Mouse (Mus musculus) ovary, postnatal 10 days (tissue): ENCODE data around the gene Abcb10.
"Not testable (repeated sequence)": the region's sequence is repeated elsewhere in the genome, so short reads cannot be mapped to it uniquely, and the experiment has no call there.

Experiments used
- DNase-seq: peaks from one replicate; pipeline ENCODE4 v3.0.0; 2022; ENCODE audit warnings: low spot score

Abcb10 gene

DNA sequence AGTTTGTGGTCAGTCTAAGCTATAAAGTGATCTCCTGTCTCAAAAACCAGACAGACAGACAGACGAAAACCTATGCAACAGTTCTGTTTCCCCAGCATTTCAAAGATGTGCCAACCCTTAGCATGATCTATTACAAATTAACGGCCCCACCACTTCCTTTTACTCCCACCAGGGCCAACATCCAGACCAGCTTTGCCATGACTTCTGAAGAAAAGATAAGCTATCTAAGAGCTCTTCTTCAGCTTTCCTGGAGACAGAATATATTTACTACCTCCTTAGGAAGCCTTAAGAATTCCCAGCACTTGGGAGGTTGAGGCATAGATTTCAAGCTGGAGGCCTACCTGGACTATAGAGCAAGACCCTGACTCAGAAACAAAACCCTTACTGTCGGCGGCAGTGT lies 2.7 kb downstream of the Abcb10 start:
- DNase-seq: no peak

DNA sequence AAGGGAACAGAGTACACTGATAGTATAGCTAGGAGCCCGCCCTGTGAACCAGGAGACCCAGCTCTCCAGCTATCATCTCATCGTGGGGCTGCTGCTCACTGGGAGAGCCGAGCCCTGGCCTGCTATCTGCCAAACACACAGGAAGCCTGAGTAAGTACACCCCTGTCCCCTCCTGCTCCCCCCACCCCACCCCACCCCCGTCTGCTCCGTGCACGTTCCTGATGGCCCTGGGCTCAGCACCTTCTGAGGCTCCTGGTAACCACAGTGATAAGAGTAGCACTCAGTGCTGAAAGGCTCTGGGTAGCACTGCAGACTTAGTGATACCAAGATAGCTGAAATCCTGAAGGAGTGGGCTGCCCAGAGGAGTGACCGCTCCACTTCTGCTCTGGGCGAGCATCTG lies 4.0 kb downstream of the Abcb10 start:
- no peak for DNase-seq

DNA sequence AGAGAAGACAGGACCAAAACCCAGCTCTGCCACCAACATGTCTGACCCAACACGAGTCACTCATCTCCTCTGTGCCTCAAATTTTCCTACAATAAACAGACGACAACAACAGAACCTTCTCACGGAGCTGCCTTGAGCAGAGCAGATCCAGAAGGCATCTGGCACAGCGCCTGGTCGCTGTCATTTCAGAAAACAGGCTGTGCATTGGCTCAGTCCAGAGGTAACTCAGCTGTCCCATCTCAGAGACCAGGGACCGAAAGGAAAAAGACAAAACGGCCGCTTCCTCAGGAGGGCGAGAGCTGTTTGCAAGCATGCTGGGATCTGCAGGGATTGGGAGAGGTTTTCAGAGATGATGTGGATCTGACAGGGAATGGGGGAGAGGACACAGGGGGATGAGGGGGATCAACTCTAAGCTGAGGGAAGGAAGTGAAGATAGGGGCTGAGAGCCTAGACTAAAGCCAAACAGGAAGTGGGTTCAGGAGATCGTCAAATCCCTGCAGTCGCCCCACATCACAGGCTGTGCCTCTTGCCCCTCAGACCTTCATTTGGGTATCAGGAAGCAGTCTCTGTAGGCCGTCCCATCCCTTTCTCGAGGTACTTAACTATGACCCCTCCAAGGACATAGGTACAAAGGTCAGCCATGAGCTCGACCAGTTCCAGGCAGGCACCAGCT lies 4.6 kb downstream of the Abcb10 start:
- no peak for DNase-seq

DNA sequence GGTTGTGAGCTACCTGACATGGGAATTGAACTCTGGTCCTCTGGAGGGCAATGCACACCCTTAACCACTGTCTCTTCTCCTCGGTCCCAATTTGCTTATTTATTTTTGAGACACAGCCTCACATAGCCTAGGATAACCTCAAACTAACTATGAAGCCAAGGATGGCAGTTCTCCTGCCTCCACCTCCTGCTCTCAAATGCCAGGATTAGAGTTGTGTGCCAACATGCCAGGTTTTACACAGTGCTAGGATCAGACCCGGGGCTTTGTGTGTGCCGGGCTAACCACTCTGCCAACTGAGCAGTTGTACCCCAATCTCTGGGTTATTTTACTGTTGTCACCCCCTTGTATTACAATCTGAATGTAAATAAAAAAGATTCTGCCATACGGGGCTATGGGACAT lies 5.4 kb downstream of the Abcb10 start:
- no peak for DNase-seq

DNA sequence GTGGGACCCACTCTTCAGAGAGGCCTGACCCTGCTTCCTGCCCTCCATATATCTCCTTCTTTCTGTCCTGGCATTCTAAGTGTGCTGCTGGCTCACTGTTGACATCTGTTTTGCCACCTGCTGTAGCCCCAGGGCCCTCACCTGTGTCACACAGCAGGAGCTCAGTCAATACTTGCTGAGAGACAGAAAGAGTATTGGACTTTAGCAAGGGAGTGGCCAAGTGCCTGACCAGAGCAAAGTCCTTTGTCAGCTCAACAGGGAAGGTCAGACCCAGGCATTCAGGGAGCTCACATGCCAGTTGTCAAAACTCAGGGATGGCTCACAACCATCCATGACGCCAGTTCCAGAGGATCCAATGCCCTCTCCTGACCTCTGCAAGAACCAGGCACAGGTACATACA lies 9.4 kb downstream of the Abcb10 start:
- DNase-seq: no peak

DNA sequence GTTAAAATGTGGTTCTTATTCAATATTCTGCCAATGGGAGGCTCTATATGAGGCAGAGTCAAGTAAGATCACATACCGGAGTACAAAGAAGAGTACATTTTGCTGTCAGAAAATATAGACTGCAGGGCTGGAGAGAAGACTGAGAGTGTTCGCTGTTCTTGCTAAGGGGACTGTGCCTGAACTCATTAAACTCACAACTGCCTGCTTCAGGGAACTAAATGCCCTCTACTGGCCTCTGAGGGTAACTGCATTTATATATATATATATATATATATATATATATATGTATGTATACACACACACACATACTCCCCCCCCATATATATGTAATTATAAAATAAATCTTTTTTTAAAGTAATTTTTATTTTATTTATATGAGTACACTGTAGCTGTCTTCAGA lies 16.0 kb downstream of the Abcb10 start:
- DNase-seq: no peak

DNA sequence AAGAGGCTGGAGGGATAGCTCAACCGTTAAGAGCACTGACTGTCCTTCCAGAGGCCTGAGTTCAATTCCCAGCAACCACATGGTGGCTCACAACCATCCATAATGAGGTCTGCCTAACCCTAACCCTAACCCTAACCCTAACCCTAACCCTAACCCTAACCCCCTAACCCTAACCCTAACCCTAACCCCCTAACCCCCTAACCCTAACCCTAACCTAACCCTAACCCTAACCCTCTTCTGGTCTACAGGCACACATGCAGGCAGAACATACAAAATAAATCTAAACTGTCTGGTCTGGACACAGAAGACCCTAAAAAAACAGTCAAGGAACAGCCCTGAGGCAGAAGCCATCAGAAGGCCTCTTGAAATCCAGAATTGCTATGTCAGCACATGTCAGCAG lies 21.6 kb downstream of the Abcb10 start:
- DNase-seq: no peak

DNA sequence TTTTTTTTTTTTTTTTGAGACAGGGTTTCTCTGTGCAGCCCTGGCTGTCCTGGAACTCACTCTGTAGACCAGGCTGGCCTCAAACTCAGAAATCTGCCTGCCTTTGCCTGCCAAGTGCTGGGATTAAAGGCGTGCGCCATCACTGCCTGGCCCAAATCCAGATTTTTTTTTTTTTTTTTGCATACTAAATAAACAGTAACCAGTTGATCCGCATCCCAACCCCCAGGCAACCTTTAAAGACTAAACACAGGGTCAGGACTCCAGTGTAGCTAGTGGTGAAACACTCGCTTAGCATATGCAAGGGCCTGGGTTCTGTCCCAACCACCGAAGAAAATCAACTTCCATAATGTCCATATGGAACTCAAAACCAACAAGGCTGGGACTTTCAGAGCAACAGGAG lies 22.4 kb downstream of the Abcb10 start:
- not testable (repeated sequence) for DNase-seq

DNA sequence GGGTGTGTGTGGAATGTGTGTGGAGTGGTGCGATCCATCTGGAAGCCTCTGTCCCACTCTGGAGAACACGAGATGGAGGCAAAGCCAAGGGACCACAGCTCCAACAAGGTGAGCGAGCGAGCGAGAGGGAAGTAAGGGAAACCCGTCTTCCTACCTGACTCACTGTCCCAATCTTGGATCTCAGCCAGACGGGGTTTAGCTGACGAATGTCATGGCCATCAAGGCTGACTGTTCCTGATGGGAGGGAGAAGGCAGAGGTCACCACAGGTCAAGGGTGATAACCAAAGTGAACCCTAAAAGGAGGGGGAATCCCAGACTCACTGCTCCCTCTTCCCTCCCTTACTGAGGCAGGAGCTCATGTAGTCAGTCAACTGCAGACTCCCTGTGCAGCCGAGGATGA lies 22.9 kb downstream of the Abcb10 start:
- no peak for DNase-seq

DNA sequence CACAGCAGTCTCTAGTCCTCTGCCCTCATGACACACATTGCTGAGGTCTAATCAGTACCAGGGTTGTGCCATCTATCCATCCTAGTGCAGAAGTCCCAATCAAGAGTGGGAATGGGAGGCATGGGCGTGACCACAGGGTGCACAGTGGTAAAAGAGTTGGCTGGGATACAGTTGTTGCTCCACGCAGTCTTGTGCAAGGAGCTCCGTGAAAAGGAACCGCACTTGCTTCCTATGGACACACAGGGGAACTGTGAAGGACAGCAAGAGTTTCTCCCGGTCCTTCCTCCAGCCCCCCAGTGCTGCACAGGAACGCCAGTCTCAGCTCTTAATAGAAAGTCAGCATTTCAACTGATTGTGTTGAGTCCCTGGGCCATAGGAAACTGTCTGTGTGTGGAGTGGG lies 23.4 kb downstream of the Abcb10 start:
- no peak for DNase-seq

DNA sequence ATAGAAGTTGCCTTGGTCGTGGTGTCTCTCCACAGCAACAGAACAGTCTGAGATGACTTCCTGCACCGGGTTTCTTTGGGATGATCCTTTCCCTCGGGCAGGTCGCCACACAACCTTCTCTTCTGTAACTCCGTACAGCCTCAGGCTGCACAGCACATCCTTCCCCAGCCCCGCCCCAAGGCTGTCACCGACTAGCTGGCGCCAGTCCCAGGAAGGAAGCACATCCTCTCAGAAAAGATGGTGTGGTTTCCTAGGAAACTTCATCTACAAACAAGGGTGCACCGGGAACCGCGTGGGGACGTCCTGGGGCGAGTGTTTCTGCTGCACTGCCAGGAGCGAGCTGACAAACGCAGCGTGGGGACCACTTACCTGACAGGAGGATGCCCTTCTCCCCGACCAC lies 24.8 kb downstream of the Abcb10 start:
- no peak for DNase-seq

DNA sequence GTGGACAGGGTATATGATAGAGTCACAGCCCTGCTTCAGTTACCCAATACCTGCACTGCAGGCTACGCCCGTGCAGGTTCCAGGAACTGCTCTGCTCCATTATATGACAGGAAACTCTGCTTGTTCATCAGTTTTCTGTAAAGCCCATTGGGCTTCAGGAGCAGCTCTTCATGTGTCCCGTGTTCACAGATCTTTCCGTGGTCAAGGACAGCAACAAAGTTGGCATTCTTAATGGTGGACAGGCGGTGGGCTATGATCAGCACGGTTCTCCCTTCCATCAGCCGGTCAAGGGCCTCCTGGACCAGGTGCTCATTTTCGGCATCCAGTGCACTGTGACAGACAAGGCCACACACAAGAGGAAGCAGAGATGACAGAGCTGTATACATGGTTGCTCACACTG lies 28.7 kb downstream of the Abcb10 start:
- DNase-seq: no peak

DNA sequence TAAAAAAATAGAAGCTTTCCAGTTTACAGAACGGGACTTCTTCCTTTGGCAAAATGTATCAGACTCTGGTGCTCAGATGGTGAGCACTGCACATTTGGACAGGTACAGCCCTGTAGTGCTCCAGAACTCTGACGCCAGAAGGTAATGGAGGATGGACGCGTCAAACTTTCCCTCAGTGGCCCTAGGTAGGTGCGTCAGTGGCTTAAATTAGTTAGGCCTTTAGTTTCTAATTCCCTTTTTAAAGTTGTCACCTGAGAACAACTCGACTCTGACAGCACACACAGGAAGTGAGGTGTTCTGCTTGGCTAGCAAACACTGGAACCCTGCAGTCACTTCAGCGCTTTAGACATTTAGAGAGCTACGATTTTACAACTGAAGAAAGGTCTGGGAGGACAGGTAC lies 29.2 kb downstream of the Abcb10 start:
- DNase-seq: no peak

DNA sequence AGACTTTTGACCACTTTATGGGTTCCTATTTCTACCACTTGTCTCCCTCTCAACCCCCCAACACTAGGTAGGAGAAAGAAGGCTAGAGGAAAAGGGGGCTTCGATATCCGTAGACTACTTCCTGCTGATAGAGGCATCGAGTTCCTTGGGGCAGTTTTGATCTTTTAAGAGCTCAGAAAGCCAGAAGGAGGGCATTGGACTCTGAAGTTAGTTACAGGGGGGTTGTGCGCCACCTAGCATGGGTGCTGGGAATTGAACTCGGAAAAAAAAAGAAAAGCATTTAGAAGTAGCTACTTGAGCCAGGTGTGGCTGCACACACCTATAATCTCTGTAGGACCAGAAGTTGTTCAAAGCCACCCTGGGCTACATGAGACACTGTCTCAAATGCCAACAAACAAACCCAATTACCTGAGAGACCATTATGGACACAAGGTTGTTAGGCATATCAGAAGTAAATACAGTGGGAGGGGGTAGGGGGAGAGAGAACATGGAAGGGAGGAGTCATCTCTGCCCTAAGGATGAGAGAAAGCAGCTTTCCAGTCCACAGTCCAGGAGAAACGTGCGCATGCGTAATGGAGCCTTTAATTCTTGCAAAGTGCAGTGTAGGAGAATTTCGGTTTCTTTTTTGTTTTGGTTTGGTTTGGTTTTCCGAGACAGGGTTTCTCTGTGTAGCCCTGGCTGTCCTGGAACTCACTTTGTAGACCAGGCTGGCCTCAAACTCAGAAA lies 32.7 kb downstream of the Abcb10 start:
- no peak for DNase-seq

DNA sequence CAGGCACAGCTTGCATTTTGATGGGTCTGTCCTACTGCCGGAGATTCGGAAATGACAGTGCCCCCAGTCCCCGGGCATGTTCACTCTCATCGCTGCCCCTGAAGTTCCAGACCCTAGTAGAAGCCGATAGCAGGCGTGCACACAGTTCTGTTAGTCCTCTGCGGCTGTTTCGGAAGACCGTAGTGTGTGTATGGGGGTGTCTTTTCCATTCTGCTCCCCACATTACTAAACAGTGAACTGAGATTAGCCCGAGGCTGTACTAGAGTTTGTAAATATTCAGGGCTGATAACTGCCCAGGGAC lies 33.3 kb downstream of the Abcb10 start:
- DNase-seq: no peak

DNA sequence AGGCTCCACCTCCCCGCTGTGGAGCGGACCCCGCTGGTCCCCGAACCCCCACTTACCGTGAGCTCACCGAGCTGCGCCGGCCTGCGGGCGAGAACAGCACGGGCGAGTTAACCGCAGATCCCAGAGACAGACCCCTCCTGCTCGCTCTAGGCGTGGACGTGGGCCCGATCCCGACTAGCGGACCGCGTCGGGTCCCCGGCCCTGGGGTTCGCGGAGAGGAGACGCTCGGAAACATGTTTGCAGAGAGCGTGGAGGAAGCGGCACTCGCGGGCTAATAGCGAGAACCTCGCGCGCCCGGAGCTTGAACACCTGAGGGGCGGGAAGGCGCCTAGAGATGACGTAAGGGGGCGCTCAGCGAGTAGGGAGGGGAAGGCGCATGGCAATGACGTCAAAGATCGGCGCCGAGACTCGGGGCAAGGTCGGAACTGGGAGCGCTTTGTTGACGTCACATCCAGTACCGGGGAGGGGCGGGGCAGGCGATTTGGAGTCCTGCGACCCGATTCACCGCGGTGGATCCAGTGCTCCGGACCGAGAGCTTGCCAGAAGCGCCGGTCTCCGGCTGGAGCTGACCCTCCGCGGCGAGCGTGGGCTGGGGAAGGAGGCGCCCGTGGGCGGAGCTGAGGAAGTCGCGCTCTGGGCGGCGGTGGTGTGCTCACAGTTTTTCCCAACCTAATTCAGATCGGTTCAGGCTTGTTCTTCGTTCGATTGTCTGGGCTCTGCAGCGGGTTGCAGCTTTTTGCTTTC lies 33.8 kb downstream of the Abcb10 start, which contains the start of gene Nup133:
Gene Nup133 (minus strand): TSS at position 324 of the 744 bp plus-strand sequence.
- peak; percentile 98 for DNase-seq

DNA sequence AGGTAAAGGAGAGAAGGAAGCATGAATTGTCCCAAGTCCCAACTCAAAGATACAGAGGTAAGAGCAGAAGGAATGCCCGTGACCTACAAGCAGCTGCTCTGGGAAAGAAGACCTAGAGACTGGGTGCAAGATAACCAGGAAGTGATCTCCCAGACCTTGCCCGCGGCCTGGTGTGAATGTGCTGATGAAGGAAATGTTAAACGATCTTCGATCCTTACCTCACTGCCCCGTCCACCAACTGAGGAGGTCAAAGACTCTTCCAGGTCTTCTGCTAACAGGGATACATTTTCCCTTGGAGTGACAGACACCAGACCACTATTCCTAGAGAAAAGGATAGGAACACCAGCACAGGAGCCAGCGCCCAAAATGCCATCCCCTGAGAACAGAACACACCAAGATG lies 53.9 kb downstream of the Abcb10 start:
- no peak for DNase-seq

DNA sequence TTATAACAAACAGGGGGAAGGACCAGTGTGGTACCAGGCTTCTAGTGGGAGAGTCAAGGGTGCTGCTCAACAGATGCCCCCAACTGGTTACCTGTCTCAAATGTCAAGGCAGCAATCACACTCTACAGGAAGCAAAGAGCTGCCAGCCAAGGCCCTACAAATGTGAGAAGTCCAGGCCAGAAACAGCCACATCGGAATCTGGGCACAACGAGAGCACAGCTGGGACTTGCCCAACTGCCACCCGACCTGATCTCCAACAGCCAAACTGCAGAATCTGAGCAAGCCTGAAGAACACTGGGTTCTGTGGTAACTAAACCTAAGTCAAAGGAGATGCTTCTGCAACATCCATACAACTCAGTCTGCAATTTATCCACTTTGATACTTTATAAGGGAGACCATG lies 57.3 kb downstream of the Abcb10 start:
- no peak for DNase-seq

DNA sequence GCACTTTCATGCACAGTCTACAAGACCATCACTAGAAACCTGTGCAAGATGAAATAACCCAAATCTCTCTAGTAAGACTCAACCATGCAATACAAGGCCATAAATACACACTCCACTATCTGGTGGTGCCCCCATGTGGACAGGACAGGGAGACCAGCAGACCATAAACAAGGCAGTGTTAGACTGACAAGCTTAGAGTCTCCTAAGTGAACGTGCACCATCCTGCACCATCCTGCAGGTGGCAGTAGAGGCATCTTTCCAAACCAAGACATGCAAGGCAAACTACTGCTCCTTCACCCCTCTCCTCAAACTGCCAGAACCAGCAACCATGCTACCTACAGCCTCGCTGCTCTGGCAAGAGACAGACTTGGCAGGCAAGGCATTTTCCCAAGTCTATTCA lies 58.2 kb downstream of the Abcb10 start:
- DNase-seq: peak; percentile 20

DNA sequence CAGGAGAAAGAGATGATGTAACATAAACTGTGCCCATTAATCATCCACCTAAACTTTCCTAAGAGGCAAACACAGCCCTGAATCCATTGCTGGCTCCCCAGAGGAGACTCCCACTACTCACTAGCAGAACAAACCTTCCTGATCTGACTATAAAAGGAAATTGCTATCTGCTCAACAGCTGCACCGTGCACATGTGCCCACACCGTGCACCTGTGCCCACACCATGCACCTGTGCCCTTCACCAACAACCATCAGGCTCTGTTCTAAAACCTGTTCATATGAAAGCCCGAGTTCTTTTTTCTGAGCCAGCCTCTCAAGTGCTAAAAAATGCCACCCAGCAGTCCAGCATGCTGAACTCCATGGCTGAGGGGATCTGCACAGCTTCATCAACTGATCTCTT lies 68.3 kb downstream of the Abcb10 start:
- no peak for DNase-seq

DNA sequence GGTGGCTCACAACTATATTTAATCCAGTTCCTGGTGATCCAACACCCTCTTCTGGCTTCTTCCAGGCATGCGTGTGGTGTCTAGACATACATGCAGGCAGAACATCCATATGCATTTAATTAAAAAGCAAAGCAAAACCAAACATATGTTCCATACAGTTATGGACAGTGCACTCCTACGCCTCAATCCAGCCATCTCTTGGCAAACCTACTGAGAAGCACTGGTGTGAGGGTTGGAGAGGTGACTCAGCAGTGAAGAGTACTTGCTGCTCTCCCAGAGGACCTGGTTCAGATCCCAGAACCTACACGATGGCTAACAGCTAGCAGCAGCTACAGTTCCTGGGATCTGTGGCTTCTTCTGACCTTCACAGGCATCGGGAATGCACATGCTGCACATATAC lies 70.7 kb downstream of the Abcb10 start:
- no peak for DNase-seq

DNA sequence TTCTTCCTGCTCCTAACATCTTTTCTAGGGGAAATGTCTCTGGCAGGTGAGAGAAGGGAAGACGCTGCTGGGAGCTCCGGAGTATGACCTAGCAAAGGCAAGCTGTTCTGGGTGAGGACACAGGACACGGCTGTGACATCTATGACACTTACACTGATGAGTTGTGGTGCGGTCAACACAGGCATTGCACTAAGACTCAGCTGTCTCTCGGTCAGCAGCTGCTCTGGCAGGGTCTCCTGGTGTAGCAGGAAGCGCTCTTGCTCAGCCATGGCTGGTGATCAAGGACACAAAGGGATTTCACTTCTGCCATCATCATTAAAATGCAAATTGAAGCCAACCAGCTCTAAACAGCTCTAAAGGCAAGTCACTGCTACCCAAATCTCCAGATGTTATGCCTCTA lies 75.3 kb downstream of the Abcb10 start:
- DNase-seq: no peak

DNA sequence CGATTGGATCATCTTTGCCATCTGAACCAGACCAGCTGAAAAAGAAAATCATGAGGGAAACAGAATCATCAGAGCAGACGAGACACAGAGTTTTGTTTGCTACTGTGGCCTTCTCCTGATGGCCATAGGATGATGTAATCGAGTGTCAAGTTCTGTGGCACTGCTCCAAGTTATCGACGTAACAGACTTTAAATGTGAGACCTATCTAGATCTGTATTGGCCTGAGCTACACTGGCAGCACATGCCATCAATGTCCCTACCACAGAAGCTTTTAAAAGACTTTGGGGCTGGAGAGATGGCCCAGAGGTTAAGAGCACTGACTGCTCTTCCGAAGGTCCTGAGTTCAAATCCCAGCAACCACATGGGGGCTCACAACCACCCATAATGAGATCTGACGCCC lies 80.3 kb downstream of the Abcb10 start:
- DNase-seq: no peak
